Mouse (Mus musculus) cerebellum, adult 2 months (tissue): ENCODE data around the gene Tcap. TPM values are rescaled to one million over a fixed set of nuclear protein-coding genes. Genes with fewer than 3 reads are reported as not detected.

Experiments
- DNase-seq, 2 experiments: peaks; one replicate each; pipeline ENCODE4 v3.0.0; 2021
- H3K27ac ChIP-seq: fragments of 200-500 bp; 2 replicates; pipeline ENCODE4 v1.5.1; 2012; ENCODE audit warnings: low read length, control low read depth, inconsistent platforms; ENCODE audit not compliant: insufficient read depth
- H3K27me3 ChIP-seq: fragments of 200-500 bp; 2 replicates; pipeline ENCODE4 v1.6.1; 2012; ENCODE audit warnings: inconsistent platforms, mild to moderate bottlenecking, low read length, moderate library complexity; ENCODE audit not compliant: control insufficient read depth, insufficient read depth
- H3K4me1 ChIP-seq: fragments of 200-500 bp; 2 replicates; pipeline ENCODE4 v1.6.1; 2011; ENCODE audit warnings: low read length; ENCODE audit not compliant: control insufficient read depth, insufficient read depth
- H3K4me3 ChIP-seq: fragments of 200-500 bp; replicated peaks from 2 replicates; pipeline ENCODE3; 2011; ENCODE audit warnings: mild to moderate bottlenecking, low read depth, low read length, control low read depth; ENCODE audit not compliant: insufficient read depth
- CTCF ChIP-seq: fragments of 200-500 bp; IDR thresholded peaks from 2 replicates; pipeline ENCODE4 v1.5.1; 2011; ENCODE audit warnings: low read depth, mild to moderate bottlenecking, control low read depth, low read length, moderate library complexity, borderline replicate concordance; ENCODE audit not compliant: insufficient read depth
- POLR2A ChIP-seq: fragments of 200-500 bp; IDR thresholded peaks from 2 replicates; pipeline ENCODE4 v1.6.1; 2011; ENCODE audit warnings: low read length, control low read depth, borderline replicate concordance; ENCODE audit not compliant: insufficient read depth
- WGBS: fragments of 180-500 bp; shearing (Covaris S2); methylation state at CpG from one replicate; pipeline ENCODE4 v1.1.7; 2018; 5-methylcytosine and 5-hydroxymethylcytosine counted together
- polyA plus RNA-seq: library from polyadenylated mRNA; depleted of rRNA; stranded (reverse); fragments of >200 nt; gene quantifications from 2 replicates; pipeline ENCODE4 v1.2.3, GENCODE M21; 2012

The Tcap gene
- polyA plus RNA-seq, 1 experiment: 0.95 TPM

- H3K27ac ChIP-seq: peak overlapping the region; percentile 87
- WGBS: 27% methylated on average over 11 of the region's 11 CpGs
- peaks cover 14% of the 10 kb centered on the region for H3K4me1 ChIP-seq
- no peak for DNase-seq
- H3K27me3 ChIP-seq: no peaks in the 10 kb centered on the region
- TF ChIP-seq CTCF: no peak
- TF ChIP-seq POLR2A: no peak
- H3K4me3 ChIP-seq: peak overlapping the region; percentile 58
Observed at GRCm38 (mm10) chr11:98339679-98340287, 43.8 kb upstream of the Tcap start.

DNA sequence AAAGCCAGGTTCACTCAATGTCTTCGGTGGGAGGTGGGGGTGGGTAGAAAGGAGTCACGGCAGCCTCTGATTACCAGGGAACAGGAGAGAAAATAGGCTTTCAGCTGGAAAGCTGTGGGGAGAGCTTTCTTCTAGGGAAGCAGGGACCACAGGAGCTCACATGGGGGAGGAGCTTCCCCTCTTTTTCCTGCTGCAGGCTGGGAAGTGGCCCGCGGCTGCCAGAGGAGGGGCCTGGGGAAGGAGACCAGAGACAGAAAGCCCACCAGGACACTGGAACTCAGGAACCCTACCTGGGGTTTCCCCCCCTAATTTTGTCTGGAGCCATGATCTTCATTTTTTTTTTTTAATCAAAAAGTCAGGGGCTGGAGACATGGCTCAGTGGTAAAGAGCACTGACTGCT lies 43.0 kb upstream of the Tcap start:
- WGBS: 52% methylated on average over 4 of the region's 4 CpGs
- no peak overlapping the region for H3K27ac ChIP-seq
- H3K27me3 ChIP-seq: no peaks in the 10 kb centered on the region
- TF ChIP-seq CTCF (no peak), POLR2A (no peak)
- peaks cover 8% of the 10 kb centered on the region for H3K4me1 ChIP-seq
- DNase-seq: no peak
- no peak overlapping the region for H3K4me3 ChIP-seq

DNA sequence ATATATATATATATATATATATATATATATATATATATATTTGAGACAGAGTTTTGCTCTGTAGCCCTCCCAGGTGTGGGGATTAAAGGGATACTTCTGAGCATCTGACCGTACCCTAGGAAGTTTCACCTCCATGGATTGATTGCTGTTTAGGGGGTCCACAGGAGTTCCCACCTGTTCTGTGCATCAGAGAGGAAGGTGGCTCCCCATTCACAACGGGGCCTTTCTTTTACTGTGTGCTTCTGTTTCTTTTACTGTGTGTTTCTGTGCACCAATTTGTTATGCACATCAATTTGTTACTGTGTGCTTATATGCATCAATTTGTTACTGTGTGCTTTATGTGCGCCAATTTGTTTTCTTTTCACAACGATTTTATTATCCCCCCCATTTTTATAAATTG lies 42.4 kb upstream of the Tcap start:
- no peak for DNase-seq
- H3K27ac ChIP-seq: no peak overlapping the region
- no peak for TF ChIP-seq CTCF
- TF ChIP-seq POLR2A: no peak
- H3K4me3 ChIP-seq: no peak overlapping the region
- WGBS: 77% methylated on average over 4 of the region's 4 CpGs
- H3K4me1 ChIP-seq: peaks cover 5% of the 10 kb centered on the region
- no peaks in the 10 kb centered on the region for H3K27me3 ChIP-seq

- TF ChIP-seq CTCF (peak; percentile 99), POLR2A (no peak)
- DNase-seq: peak; percentile 91 to 100
- Histone ChIP-seq H3K27me3 (no peaks in the 10 kb centered on the region), H3K4me3 (peak overlapping the region; percentile 43), H3K4me1 (peaks cover 9% of the 10 kb centered on the region), H3K27ac (no peak overlapping the region)
- WGBS: 1% methylated on average over 29 of the region's 29 CpGs
Observed at GRCm38 (mm10) chr11:98342000-98342945, 41.3 kb upstream of the Tcap start.

GRCm38 (mm10) chr11:98345253-98345652 lies 38.4 kb upstream of the Tcap start:
- Histone ChIP-seq H3K4me1 (peaks cover 17% of the 10 kb centered on the region), H3K27ac (no peak overlapping the region), H3K27me3 (no peaks in the 10 kb centered on the region), H3K4me3 (no peak overlapping the region)
- under 1% methylated on average over 14 of the region's 14 CpGs for WGBS
- peak; percentile 85 to 95 for DNase-seq
- TF ChIP-seq POLR2A (no peak), CTCF (peak; percentile 92)

GRCm38 (mm10) chr11:98346168-98346567 lies 37.4 kb upstream of the Tcap start:
- Histone ChIP-seq H3K4me3 (no peak overlapping the region), H3K4me1 (peaks cover 17% of the 10 kb centered on the region), H3K27me3 (no peaks in the 10 kb centered on the region), H3K27ac (no peak overlapping the region)
- DNase-seq: no peak
- TF ChIP-seq CTCF: no peak
- TF ChIP-seq POLR2A: no peak
- WGBS: 45% methylated on average over 9 of the region's 9 CpGs

GRCm38 (mm10) chr11:98347385-98348082 lies 36.1 kb upstream of the Tcap start:
- H3K4me3 ChIP-seq: peak overlapping the region; percentile 81
- 5% methylated on average over 12 of the region's 12 CpGs for WGBS
- H3K27me3 ChIP-seq: no peaks in the 10 kb centered on the region
- peaks cover 17% of the 10 kb centered on the region for H3K4me1 ChIP-seq
- no peak for TF ChIP-seq POLR2A
- TF ChIP-seq CTCF: no peak
- peak; percentile 57 to 66 for DNase-seq
- H3K27ac ChIP-seq: no peak overlapping the region
